Mouse (Mus musculus): ENCODE measurements at regions not wholly inside any gene's neighbourhood (a gene's known extent, or its start where the extent isn't known, plus 50 kb on each side); places are given as distances from the start of the nearest gene placed in this dataset.

- no peak for TF ChIP-seq CTCF (IDR thresholded peaks at IDR 0.05; ENCODE audit: low read depth, low read length)
- TF ChIP-seq POLR2A (IDR thresholded peaks at IDR 0.05; ENCODE audit: insufficient read depth, low read length) = no peak
- no peak for TF ChIP-seq EP300 (IDR thresholded peaks at IDR 0.05; ENCODE audit: insufficient read depth, low read depth, low read length)
These were observed 62.3 kb upstream of the Col1a1 start for GRCm38 (mm10) chr11:94873693-94874092.

Measured in ES-Bruce4 (cell line).